Mouse (Mus musculus) stomach, postnatal 0 days (tissue): ENCODE measurements at regions not wholly inside any gene's neighbourhood (a gene's known extent, or its start where the extent isn't known, plus 50 kb on each side); places are given as distances from the start of the nearest gene placed in this dataset.

Experiments used
- ATAC-seq: fragments of 200-750 bp; cut with Nextera tagmentation; 2 replicates; pipeline ENCODE4 v1.8.0; 2017; ENCODE audit not compliant: low FRiP score, low TSS enrichment
- DNase-seq: peaks from one replicate; pipeline ENCODE4 v3.0.0-alpha.2; 2016; ENCODE audit warnings: low spot score
- H3K27ac ChIP-seq: fragments of 300-500 bp; sonication (generic); replicated peaks from 2 replicates; pipeline ENCODE4 v1.5.1; 2014; ENCODE audit warnings: mild to moderate bottlenecking, control low read depth
- H3K27me3 ChIP-seq: fragments of 300-500 bp; sonication (generic); 2 replicates; pipeline ENCODE4 v1.6.1; 2014; ENCODE audit warnings: low read length; ENCODE audit not compliant: control insufficient read depth, insufficient read depth
- H3K36me3 ChIP-seq: fragments of 300-500 bp; sonication (generic); 2 replicates; pipeline ENCODE4 v1.6.1; 2014; ENCODE audit warnings: low read length, mixed read lengths; ENCODE audit not compliant: control insufficient read depth, insufficient read depth
- H3K4me1 ChIP-seq: fragments of 300-500 bp; sonication (generic); replicated peaks from 2 replicates; pipeline ENCODE4 v1.6.1; 2014; ENCODE audit warnings: antibody characterized with exemption; ENCODE audit not compliant: control insufficient read depth, insufficient read depth
- H3K4me2 ChIP-seq: fragments of 300-500 bp; sonication (generic); replicated peaks from 2 replicates; pipeline ENCODE4 v1.6.1; 2014; ENCODE audit warnings: low read depth, mild to moderate bottlenecking, control low read depth, moderate library complexity
- H3K4me3 ChIP-seq: fragments of 300-500 bp; sonication (generic); 2 replicates; pipeline ENCODE4 v1.5.1; 2014; ENCODE audit warnings: low read depth, low read length, control low read depth
- H3K9ac ChIP-seq: fragments of 300-500 bp; sonication (generic); 2 replicates; pipeline ENCODE4 v1.6.1; 2014; ENCODE audit warnings: mild to moderate bottlenecking, low read length, control low read depth, mixed read lengths
- H3K9me3 ChIP-seq: fragments of 300-500 bp; sonication (generic); 2 replicates; pipeline ENCODE4 v1.6.1; 2016; ENCODE audit warnings: low read length; ENCODE audit not compliant: control insufficient read depth
- CTCF ChIP-seq: IDR thresholded peaks from 2 replicates; pipeline ENCODE4 v1.5.1; 2016; ENCODE audit warnings: antibody characterized with exemption, low read depth, mild to moderate bottlenecking, moderate library complexity
- EP300 ChIP-seq: optimal IDR thresholded peaks from 2 replicates; pipeline ENCODE3; 2016; ENCODE audit warnings: antibody characterized with exemption
- WGBS: fragments of 180-500 bp; shearing (Covaris S2); extraction: QIAGEN DNeasy Blood & Tissue Kit; methylation state at CpG from one replicate; pipeline ENCODE4 v1.1.7; 2014; 5-methylcytosine and 5-hydroxymethylcytosine counted together

- ATAC-seq (no peak), DNase-seq (no peak)
- H3K4me2 ChIP-seq = no peak overlapping the region
- no peaks in the 10 kb centered on the region for H3K4me1 ChIP-seq
- no peaks in the 10 kb centered on the region for H3K9me3 ChIP-seq
- WGBS = 71% methylated on average over 5 of the region's 5 CpGs
- no peaks in the 10 kb centered on the region for H3K36me3 ChIP-seq
- H3K27me3 ChIP-seq = no peaks in the 10 kb centered on the region
- no peak for TF ChIP-seq EP300
- TF ChIP-seq CTCF = no peak
- H3K9ac ChIP-seq = no peak overlapping the region
- H3K27ac ChIP-seq = no peak overlapping the region
- H3K4me3 ChIP-seq = no peak overlapping the region
These were observed 528.1 kb upstream of the Clint1 start for GRCm38 (mm10) chr11:45323766-45324165.

- DNase-seq (no peak), ATAC-seq (no peak)
- Histone ChIP-seq H3K27ac (no peak overlapping the region), H3K27me3 (no peaks in the 10 kb centered on the region), H3K4me3 (no peak overlapping the region), H3K9ac (no peak overlapping the region), H3K9me3 (no peaks in the 10 kb centered on the region), H3K4me2 (no peak overlapping the region), H3K4me1 (no peaks in the 10 kb centered on the region), H3K36me3 (no peaks in the 10 kb centered on the region)
- TF ChIP-seq CTCF (no peak), EP300 (no peak)
- 40% methylated on average over 2 of the region's 2 CpGs for WGBS
These were observed 521.5 kb upstream of the Clint1 start for GRCm38 (mm10) chr11:45330319-45330718.

GRCm38 (mm10) chr11:45333756-45334155 lies 518.1 kb upstream of the Clint1 start:
- no peak for ATAC-seq
- 64% methylated on average over 3 of the region's 3 CpGs for WGBS
- no peak overlapping the region for H3K4me2 ChIP-seq
- H3K4me1 ChIP-seq = no peaks in the 10 kb centered on the region
- H3K36me3 ChIP-seq = no peaks in the 10 kb centered on the region
- no peaks in the 10 kb centered on the region for H3K27me3 ChIP-seq
- H3K9ac ChIP-seq = no peak overlapping the region
- TF ChIP-seq EP300 = no peak
- TF ChIP-seq CTCF = no peak
- DNase-seq = no peak
- no peak overlapping the region for H3K27ac ChIP-seq
- H3K9me3 ChIP-seq = no peaks in the 10 kb centered on the region
- no peak overlapping the region for H3K4me3 ChIP-seq

GRCm38 (mm10) chr11:45349331-45349730 lies 502.5 kb upstream of the Clint1 start:
- TF ChIP-seq CTCF = no peak
- no peak for TF ChIP-seq EP300
- Histone ChIP-seq H3K4me2 (no peak overlapping the region), H3K27me3 (no peaks in the 10 kb centered on the region), H3K36me3 (no peaks in the 10 kb centered on the region), H3K9me3 (no peaks in the 10 kb centered on the region), H3K9ac (no peak overlapping the region), H3K4me1 (no peaks in the 10 kb centered on the region), H3K4me3 (no peak overlapping the region), H3K27ac (no peak overlapping the region)
- ATAC-seq = no peak
- no peak for DNase-seq

GRCm38 (mm10) chr11:45365343-45365742 lies 486.5 kb upstream of the Clint1 start:
- Histone ChIP-seq H3K4me3 (no peak overlapping the region), H3K27me3 (no peaks in the 10 kb centered on the region), H3K27ac (no peak overlapping the region), H3K36me3 (no peaks in the 10 kb centered on the region), H3K9ac (no peak overlapping the region), H3K4me2 (no peak overlapping the region), H3K4me1 (no peaks in the 10 kb centered on the region), H3K9me3 (no peaks in the 10 kb centered on the region)
- 88% methylated on average over 3 of the region's 3 CpGs for WGBS
- TF ChIP-seq EP300 (no peak), CTCF (no peak)
- ATAC-seq = no peak
- no peak for DNase-seq

GRCm38 (mm10) chr11:45389243-45390146 lies 462.4 kb upstream of the Clint1 start:
- ATAC-seq = no peak
- DNase-seq = no peak
- Histone ChIP-seq H3K4me1 (no peaks in the 10 kb centered on the region), H3K27me3 (no peaks in the 10 kb centered on the region), H3K4me3 (no peak overlapping the region), H3K36me3 (no peaks in the 10 kb centered on the region), H3K27ac (no peak overlapping the region), H3K9ac (no peak overlapping the region), H3K4me2 (no peak overlapping the region), H3K9me3 (no peaks in the 10 kb centered on the region)
- TF ChIP-seq EP300 (no peak), CTCF (no peak)
- 69% methylated on average over 11 of the region's 11 CpGs for WGBS
